Mouse (Mus musculus) forebrain, embryonic 16.5 days (tissue): ENCODE measurements around the gene Actn3. TPM values are rescaled to one million over a fixed set of nuclear protein-coding genes. Genes with fewer than 3 reads are reported as not detected.

ENCODE experiments used
- ATAC-seq: fragments of 200-750 bp; cut with Nextera tagmentation; 2 replicates; pipeline ENCODE4 v1.8.0; 2017; ENCODE audit warnings: mild to moderate bottlenecking, moderate library complexity
- H3K27ac ChIP-seq: fragments of 300-500 bp; sonication (generic); 2 replicates; pipeline ENCODE4 v1.5.1; 2014; ENCODE audit warnings: low read length, control low read depth
- H3K27me3 ChIP-seq: fragments of 300-500 bp; sonication (generic); replicated peaks from 2 replicates; pipeline ENCODE4 v1.6.1; 2014; ENCODE audit warnings: low read length; ENCODE audit not compliant: control insufficient read depth, insufficient read depth
- H3K36me3 ChIP-seq: fragments of 300-500 bp; sonication (generic); 2 replicates; pipeline ENCODE4 v1.6.1; 2014; ENCODE audit not compliant: control insufficient read depth, insufficient read depth
- H3K4me1 ChIP-seq: fragments of 300-500 bp; sonication (generic); replicated peaks from 2 replicates; pipeline ENCODE4 v1.6.1; 2014; ENCODE audit warnings: low read length; ENCODE audit not compliant: control insufficient read depth, insufficient read depth
- H3K4me2 ChIP-seq: fragments of 300-500 bp; sonication (generic); 2 replicates; pipeline ENCODE4 v1.6.1; 2014; ENCODE audit warnings: mild to moderate bottlenecking, low read length, control low read depth
- H3K4me3 ChIP-seq: fragments of 300-500 bp; sonication (generic); replicated peaks from 2 replicates; pipeline ENCODE4 v1.5.1; 2014; ENCODE audit warnings: mild to moderate bottlenecking, low read length, control low read depth
- H3K9ac ChIP-seq: fragments of 300-500 bp; sonication (generic); replicated peaks from 2 replicates; pipeline ENCODE4 v1.6.1; 2014; ENCODE audit warnings: low read depth, low read length, control low read depth
- H3K9me3 ChIP-seq: fragments of 300-500 bp; sonication (generic); 2 replicates; pipeline ENCODE4 v1.6.1; 2016; ENCODE audit warnings: low read length; ENCODE audit not compliant: control insufficient read depth
- WGBS: fragments of 180-500 bp; shearing (Covaris S2); extraction: QIAGEN DNeasy Blood & Tissue Kit; methylation state at CpG from one replicate; pipeline ENCODE4 v1.1.7; 2014; 5-methylcytosine and 5-hydroxymethylcytosine counted together
- polyA plus RNA-seq: library from polyadenylated mRNA; unstranded; fragments of >200 nt; fragmentation: Nextera tagmentation; extraction: Ambion mirVana; gene quantifications from 2 replicates; pipeline ENCODE4 v1.2.1, GENCODE M21; 2015

Actn3 gene
- polyA plus RNA-seq, 1 experiment from 2014 or later, result 0.94 TPM

GRCm38 (mm10) chr19:4847490-4847889 is 30.2 kb downstream of the Actn3 start:
- Histone ChIP-seq H3K27ac (no peak overlapping the region), H3K4me3 (no peak overlapping the region), H3K9me3 (no peaks in the 10 kb centered on the region), H3K27me3 (0 out of 2 replicates have a peak, but pooled peaks cover 2% of the 10 kb centered on the region), H3K4me1 (no peaks in the 10 kb centered on the region), H3K4me2 (no peak overlapping the region), H3K9ac (no peak overlapping the region), H3K36me3 (no peaks in the 10 kb centered on the region)
- ATAC-seq, result no peak
- 32% methylated on average over 7 of the region's 7 CpGs for WGBS

- WGBS, result 68% methylated on average over 2 of the region's 2 CpGs
- Histone ChIP-seq H3K36me3 (no peaks in the 10 kb centered on the region), H3K27me3 (peaks cover 12% of the 10 kb centered on the region), H3K9ac (no peak overlapping the region), H3K4me2 (no peak overlapping the region), H3K4me3 (no peak overlapping the region), H3K27ac (no peak overlapping the region), H3K4me1 (no peaks in the 10 kb centered on the region), H3K9me3 (no peaks in the 10 kb centered on the region)
- no peak for ATAC-seq
Measured at GRCm38 (mm10) chr19:4845846-4846245, 31.9 kb downstream of the Actn3 start.

GRCm38 (mm10) chr19:4842611-4843010 is 35.1 kb downstream of the Actn3 start:
- no peak for ATAC-seq
- Histone ChIP-seq H3K27me3 (peaks cover 24% of the 10 kb centered on the region), H3K36me3 (no peaks in the 10 kb centered on the region), H3K4me2 (no peak overlapping the region), H3K4me3 (no peak overlapping the region), H3K4me1 (peaks cover 18% of the 10 kb centered on the region), H3K9me3 (no peaks in the 10 kb centered on the region), H3K27ac (no peak overlapping the region), H3K9ac (no peak overlapping the region)
- 71% methylated on average over 2 of the region's 2 CpGs for WGBS

- Histone ChIP-seq H3K4me3 (no peak overlapping the region), H3K9ac (no peak overlapping the region), H3K27ac (no peak overlapping the region), H3K9me3 (no peaks in the 10 kb centered on the region), H3K4me1 (peaks cover 18% of the 10 kb centered on the region), H3K27me3 (peaks cover 24% of the 10 kb centered on the region), H3K4me2 (no peak overlapping the region), H3K36me3 (no peaks in the 10 kb centered on the region)
- no peak for ATAC-seq
- WGBS, result 87% methylated on average over 9 of the region's 9 CpGs
Measured at GRCm38 (mm10) chr19:4840848-4841247, 36.9 kb downstream of the Actn3 start.

- H3K9me3 ChIP-seq, result no peaks in the 10 kb centered on the region
- H3K4me2 ChIP-seq, result peak within 1 kb of the TSS; percentile 100
- WGBS, result under 1% methylated on average over 25 of the region's 25 CpGs
- H3K36me3 ChIP-seq, result no peaks in the 10 kb centered on the region
- H3K4me3 ChIP-seq, result peak within 1 kb of the TSS; percentile 73
- H3K27ac ChIP-seq, result no peak within 1 kb of the TSS
- H3K4me1 ChIP-seq, result peaks cover 18% of the 10 kb centered on the region
- peak; percentile 98 for ATAC-seq
- H3K9ac ChIP-seq, result peak within 1 kb of the TSS; percentile 66
- H3K27me3 ChIP-seq, result peaks cover 24% of the 10 kb centered on the region
Measured at GRCm38 (mm10) chr19:4839149-4839548, 38.6 kb downstream of the Actn3 start, which contains the start of the genes Ccs and Ccdc87. Gene Ccs, minus strand, starts transcription at chr19:4839332. Gene Ccdc87, plus strand, starts transcription at chr19:4839366.

GRCm38 (mm10) chr19:4838526-4839140 is 39.1 kb downstream of the Actn3 start:
- H3K4me3 ChIP-seq, result peak overlapping the region; percentile 73
- peak overlapping the region; percentile 66 for H3K9ac ChIP-seq
- H3K4me2 ChIP-seq, result peak overlapping the region; percentile 100
- peak; percentile 24 for ATAC-seq
- WGBS, result 30% methylated on average over 10 of the region's 10 CpGs
- H3K4me1 ChIP-seq, result peaks cover 18% of the 10 kb centered on the region
- H3K27me3 ChIP-seq, result peaks cover 24% of the 10 kb centered on the region
- H3K27ac ChIP-seq, result no peak overlapping the region
- H3K36me3 ChIP-seq, result no peaks in the 10 kb centered on the region
- H3K9me3 ChIP-seq, result no peaks in the 10 kb centered on the region

GRCm38 (mm10) chr19:4837049-4837448 is 40.7 kb downstream of the Actn3 start:
- Histone ChIP-seq H3K36me3 (no peaks in the 10 kb centered on the region), H3K4me3 (no peak overlapping the region), H3K9ac (no peak overlapping the region), H3K27ac (no peak overlapping the region), H3K4me1 (peaks cover 18% of the 10 kb centered on the region), H3K4me2 (no peak overlapping the region), H3K27me3 (peaks cover 24% of the 10 kb centered on the region), H3K9me3 (no peaks in the 10 kb centered on the region)
- no peak for ATAC-seq
- 95% methylated on average over 6 of the region's 6 CpGs for WGBS

- Histone ChIP-seq H3K9me3 (no peaks in the 10 kb centered on the region), H3K27ac (no peak overlapping the region), H3K27me3 (peaks cover 17% of the 10 kb centered on the region), H3K4me1 (peaks cover 18% of the 10 kb centered on the region), H3K9ac (no peak overlapping the region), H3K4me3 (no peak overlapping the region), H3K4me2 (no peak overlapping the region), H3K36me3 (no peaks in the 10 kb centered on the region)
- 75% methylated on average over 2 of the region's 2 CpGs for WGBS
- ATAC-seq, result no peak
Measured at GRCm38 (mm10) chr19:4836096-4836495, 41.6 kb downstream of the Actn3 start.

- Histone ChIP-seq H3K9me3 (no peaks in the 10 kb centered on the region), H3K4me2 (no peak overlapping the region), H3K4me3 (no peak overlapping the region), H3K9ac (no peak overlapping the region), H3K27ac (no peak overlapping the region), H3K4me1 (peaks cover 13% of the 10 kb centered on the region), H3K36me3 (no peaks in the 10 kb centered on the region), H3K27me3 (no peaks in the 10 kb centered on the region)
- ATAC-seq, result no peak
- WGBS, result 91% methylated on average over 8 of the region's 8 CpGs
Measured at GRCm38 (mm10) chr19:4833977-4834376, 43.7 kb downstream of the Actn3 start.
